Mouse (Mus musculus): ENCODE results near the gene C330021F23Rik.
"Not testable (repeated sequence)": the region's sequence is repeated elsewhere in the genome, so short reads cannot be mapped to it uniquely, and the experiment has no call there.

C330021F23Rik gene

DNA sequence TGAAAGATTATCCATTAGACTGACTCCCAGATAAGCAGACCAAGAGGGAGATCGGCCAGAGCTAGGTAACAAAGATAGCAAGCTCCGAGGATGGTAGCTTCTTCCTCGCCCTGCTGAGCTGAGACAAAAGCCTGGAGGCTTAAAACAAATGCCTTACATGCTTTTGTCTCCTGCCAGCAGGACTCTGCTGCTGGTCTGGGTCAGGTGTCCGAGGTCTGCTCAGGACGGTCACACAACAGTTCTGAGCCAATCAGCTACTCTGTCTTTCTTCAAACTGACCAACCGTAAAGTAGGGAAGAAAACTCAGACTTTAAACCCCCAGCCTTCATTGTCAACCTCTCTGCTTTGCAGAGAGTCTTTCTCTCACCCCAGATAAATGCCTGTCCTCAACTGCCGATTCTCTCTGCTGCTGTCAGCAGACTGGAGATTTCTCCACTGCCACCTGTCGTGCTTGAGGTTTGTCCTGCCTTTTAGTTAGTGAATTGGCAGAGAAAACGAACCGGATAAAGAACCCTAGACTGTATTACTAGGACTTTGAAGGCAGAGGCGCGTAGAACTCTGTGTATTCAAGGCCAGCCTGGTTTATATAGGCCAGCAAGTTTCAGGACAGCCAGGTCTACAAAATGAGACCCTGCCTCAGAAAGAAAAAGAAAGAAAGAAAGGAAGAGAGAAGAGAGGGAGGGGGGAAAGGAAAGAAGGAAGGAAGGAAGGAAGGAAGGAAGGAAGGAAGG is at the start of gene C330021F23Rik:
Gene C330021F23Rik (plus strand): TSS at position 350 of the 731 bp plus-strand sequence.
- DNase-seq (ENCODE audit: low spot score in 2 of 2): no peak

- no peak for DNase-seq (ENCODE audit: low spot score in 2 of 2)
These were observed 45.6 kb upstream of the C330021F23Rik start for GRCm38 (mm10) chr8:3522007-3522697.

DNA sequence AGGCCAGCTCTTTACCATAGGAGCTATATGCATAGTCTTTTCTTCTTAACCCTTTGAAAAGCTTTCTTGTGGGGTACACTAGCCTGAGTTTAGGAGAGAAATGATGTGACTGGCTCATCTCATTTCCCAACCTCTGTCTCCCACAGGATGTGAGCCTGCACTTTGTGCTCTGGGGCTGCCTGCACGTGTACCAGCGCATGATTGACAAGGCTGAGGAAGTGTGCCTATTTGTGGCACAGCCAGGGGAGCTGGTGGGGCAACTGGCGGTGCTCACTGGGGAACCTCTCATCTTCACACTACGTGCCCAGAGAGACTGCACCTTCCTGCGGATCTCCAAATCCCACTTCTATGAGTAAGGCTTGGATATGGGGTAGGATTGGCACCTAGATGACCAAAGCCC is 37.0 kb upstream of the C330021F23Rik start:
- no peak for DNase-seq (ENCODE audit: low spot score in 2 of 2)

DNA sequence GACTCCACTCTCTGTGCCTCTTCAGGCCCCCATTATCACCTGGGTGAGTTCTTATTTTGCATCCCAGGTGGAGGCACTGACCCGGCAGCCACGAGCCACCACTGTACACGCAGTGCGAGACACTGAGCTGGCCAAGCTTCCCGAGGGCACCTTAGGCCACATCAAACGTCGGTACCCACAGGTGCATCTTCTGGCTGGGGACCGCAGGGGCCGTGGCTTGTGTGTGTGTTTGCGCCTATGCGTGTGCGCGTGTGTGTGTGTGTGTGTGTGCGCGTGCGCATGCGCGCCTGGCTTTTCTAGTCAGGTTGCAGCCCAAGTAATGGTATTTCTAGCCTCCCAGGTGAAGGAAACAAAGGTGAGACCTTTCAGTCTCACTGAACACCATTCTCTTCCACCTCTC is 35.9 kb upstream of the C330021F23Rik start:
- no peak for DNase-seq (ENCODE audit: low spot score in 2 of 2)

DNA sequence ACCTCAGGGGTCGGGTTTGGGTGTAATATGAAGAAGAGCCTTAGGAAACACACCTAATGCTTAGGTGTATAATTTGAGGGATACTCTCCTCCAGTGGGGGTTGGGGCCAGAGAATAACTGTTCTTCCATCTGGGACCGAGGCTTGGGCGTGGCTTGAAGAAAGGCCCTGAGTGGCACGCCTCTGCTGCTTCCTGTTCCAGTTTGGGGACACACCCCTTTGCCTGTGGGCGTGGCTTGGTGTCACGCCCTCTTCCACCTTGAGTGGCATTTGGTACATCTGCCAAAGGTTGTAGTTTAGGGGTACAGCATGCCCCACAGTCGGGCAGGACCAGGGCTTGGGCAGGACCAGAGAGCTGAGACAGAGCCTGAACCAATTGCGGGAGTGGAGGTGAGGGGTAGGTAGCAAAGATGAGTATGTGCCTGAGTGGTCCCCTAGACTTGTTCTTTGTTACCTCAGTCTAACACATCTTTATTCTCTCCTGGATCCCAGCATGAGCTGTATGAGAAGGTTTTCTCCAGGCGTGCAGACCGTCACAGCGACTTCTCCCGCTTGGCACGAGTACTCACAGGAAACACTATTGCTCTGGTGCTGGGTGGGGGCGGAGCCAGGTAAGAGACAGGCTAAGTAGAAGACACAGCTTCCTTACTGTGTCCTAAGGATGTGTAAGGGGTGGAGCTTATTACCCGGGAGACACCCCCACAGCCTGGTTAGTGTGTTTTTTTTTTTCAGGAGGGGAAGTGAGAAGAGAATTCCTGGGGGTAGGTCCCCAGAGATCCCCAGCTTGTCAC is 31.5 kb upstream of the C330021F23Rik start:
- no peak for DNase-seq (ENCODE audit: low spot score in 2 of 2)

- no peak for DNase-seq (ENCODE audit: low spot score in 2 of 2)
These were observed 30.9 kb upstream of the C330021F23Rik start for GRCm38 (mm10) chr8:3536940-3537339.

GRCm38 (mm10) chr8:3537666-3538065 is 30.1 kb upstream of the C330021F23Rik start:
- DNase-seq (ENCODE audit: low spot score in 2 of 2): no peak

GRCm38 (mm10) chr8:3539146-3539545 is 28.6 kb upstream of the C330021F23Rik start:
- DNase-seq (ENCODE audit: low spot score in 2 of 2): no peak

DNA sequence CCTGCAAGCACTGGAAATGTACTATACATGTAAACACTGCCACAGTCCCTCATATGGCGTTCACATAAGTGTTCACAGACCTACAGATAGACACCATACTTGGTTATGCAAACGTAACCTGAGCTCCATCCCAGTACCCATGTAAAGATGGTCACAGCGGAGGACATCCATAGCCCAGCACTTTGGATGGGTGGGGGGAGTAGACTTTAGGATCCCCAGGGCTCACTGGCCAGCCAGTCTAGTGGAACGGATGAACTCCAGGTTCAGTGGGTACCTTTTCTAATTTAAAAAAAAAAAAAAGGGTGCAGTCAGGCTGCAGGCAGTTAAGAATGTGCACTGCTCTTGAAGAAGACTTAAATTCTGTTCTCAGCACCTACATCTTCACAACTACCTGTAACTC is 27.7 kb upstream of the C330021F23Rik start:
- DNase-seq (ENCODE audit: low spot score in 2 of 2): no peak

- DNase-seq (ENCODE audit: low spot score in 2 of 2): no peak
These were observed 21.3 kb upstream of the C330021F23Rik start for GRCm38 (mm10) chr8:3546511-3546910.

- no peak for DNase-seq (ENCODE audit: low spot score in 2 of 2)
These were observed 15.6 kb upstream of the C330021F23Rik start for GRCm38 (mm10) chr8:3552240-3552639.

DNA sequence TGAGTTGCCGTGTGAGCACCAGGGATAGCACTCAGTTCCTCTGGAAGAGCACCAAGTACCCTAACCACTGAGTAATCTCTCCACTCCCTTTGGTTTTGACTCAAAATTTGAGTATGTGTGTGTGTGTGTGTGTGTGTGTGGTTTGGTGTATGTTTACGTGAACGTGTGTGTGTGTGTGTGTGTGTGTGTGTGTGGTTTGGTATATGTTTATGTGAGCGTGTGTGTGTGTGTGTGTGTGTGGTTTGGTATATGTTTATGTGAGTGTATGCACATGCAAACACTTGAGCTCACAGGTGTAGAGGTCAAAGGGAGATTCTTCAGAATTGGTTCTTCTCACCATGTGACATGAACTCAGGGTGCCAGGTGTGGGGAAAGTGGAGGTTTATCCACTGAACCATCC is 11.7 kb upstream of the C330021F23Rik start:
- no peak for DNase-seq (ENCODE audit: low spot score in 2 of 2)

DNA sequence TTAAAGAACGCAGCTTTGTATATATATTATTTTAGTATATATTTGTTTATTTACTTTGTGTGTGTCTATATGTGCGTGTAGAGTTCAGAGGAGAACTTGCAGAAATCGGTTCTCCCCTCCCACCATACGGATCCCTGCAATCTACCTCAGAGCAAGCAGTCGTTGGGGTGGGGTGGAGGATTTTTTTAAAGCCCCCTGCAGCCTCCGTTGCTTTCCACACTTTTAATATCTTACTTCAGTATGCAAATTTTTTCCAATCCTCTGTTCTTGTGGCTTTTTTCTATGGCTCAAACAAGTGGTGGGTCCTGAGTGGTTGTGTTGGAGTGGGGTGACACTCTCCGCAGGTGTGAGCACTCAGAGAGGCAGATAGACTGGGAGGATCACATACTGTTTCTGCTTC is 588 bp downstream of the C330021F23Rik start:
- no peak for DNase-seq (ENCODE audit: low spot score in 2 of 2)

GRCm38 (mm10) chr8:3569784-3570183 is 2.0 kb downstream of the C330021F23Rik start:
- DNase-seq (ENCODE audit: low spot score in 2 of 2): no peak

GRCm38 (mm10) chr8:3574546-3574945 is 6.8 kb downstream of the C330021F23Rik start:
- DNase-seq (ENCODE audit: low spot score in 2 of 2): no peak

GRCm38 (mm10) chr8:3576211-3576960 is 8.6 kb downstream of the C330021F23Rik start:
- no peak for DNase-seq (ENCODE audit: low spot score in 2 of 2)

GRCm38 (mm10) chr8:3579390-3580364 is 11.9 kb downstream of the C330021F23Rik start:
- DNase-seq (ENCODE audit: low spot score in 2 of 2): peak; percentile 37 to 44

- not testable (repeated sequence) for DNase-seq (ENCODE audit: low spot score in 2 of 2)
These were observed 14.2 kb downstream of the C330021F23Rik start for GRCm38 (mm10) chr8:3581961-3582360.

GRCm38 (mm10) chr8:3586452-3586851 is 18.7 kb downstream of the C330021F23Rik start:
- no peak for DNase-seq (ENCODE audit: low spot score in 2 of 2)

DNA sequence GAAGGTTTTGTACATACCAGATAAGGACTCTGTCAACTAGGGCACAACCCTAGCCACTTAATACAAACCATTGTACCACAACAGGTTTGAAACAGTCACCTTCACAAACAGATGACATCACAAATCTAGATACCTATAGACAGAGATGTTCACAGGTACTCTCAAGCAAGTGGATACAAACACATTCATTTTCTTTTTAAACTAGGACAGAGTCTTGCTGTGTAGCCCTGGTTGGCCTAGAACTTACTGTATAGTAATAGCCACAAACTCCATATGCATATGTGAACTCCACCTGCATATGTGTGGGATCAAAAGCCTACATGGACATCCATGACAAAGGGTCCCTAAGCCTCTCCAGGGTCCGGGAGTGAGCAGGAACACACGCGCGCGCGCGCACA is 19.2 kb downstream of the C330021F23Rik start, which contains the start of gene Camsap3:
Gene Camsap3 (plus strand): TSS at position 301 of the 398 bp plus-strand sequence.
- no peak for DNase-seq (ENCODE audit: low spot score in 2 of 2)

Measured in urinary bladder, adult 18-20 months (tissue).